Mouse (Mus musculus): ENCODE measurements around the gene Igsf3. TPM values are rescaled to one million over a fixed set of nuclear protein-coding genes. Genes with fewer than 3 reads are reported as not detected.

Gene Igsf3
- polyA plus RNA-seq, 1 experiment from 2014 or later, result 17.3 TPM

- H3K4me3 ChIP-seq (ENCODE audit: low read depth, low read length), result no peak overlapping the region
- H3K9me3 ChIP-seq (ENCODE audit: control insufficient read depth, low read length), result no peaks in the 10 kb centered on the region
- H3K4me1 ChIP-seq (replicated peaks; ENCODE audit: control insufficient read depth, insufficient read depth, low read length), result peaks cover 13% of the 10 kb centered on the region
- peaks cover 12% of the 10 kb centered on the region for H3K36me3 ChIP-seq (ENCODE audit: control insufficient read depth, insufficient read depth, low read length)
- WGBS, result 88% methylated on average over 8 of the region's 8 CpGs
- DNase-seq (ENCODE audit: low spot score) (no peak), ATAC-seq (replicated peaks; ENCODE audit: low FRiP score) (no peak)
- H3K27ac ChIP-seq (ENCODE audit: low read depth, low read length), result no peak overlapping the region
- H3K9ac ChIP-seq (ENCODE audit: low read depth, low read length), result no peak overlapping the region
- H3K4me2 ChIP-seq, result no peak overlapping the region
- H3K27me3 ChIP-seq (replicated peaks; ENCODE audit: control insufficient read depth, insufficient read depth, low read length), result no peaks in the 10 kb centered on the region
Measured at GRCm38 (mm10) chr3:101435672-101436071, 58.8 kb downstream of the Igsf3 start.

GRCm38 (mm10) chr3:101436469-101436868 lies 59.6 kb downstream of the Igsf3 start:
- Histone ChIP-seq H3K36me3 (ENCODE audit: control insufficient read depth, insufficient read depth, low read length) (peaks cover 12% of the 10 kb centered on the region), H3K4me3 (ENCODE audit: low read depth, low read length) (no peak overlapping the region), H3K4me2 (no peak overlapping the region), H3K27me3 (replicated peaks; ENCODE audit: control insufficient read depth, insufficient read depth, low read length) (no peaks in the 10 kb centered on the region), H3K9ac (ENCODE audit: low read depth, low read length) (no peak overlapping the region), H3K27ac (ENCODE audit: low read depth, low read length) (peak overlapping the region; percentile 34; the same call in 1 of the 2 replicates), H3K9me3 (ENCODE audit: control insufficient read depth, low read length) (no peaks in the 10 kb centered on the region), H3K4me1 (replicated peaks; ENCODE audit: control insufficient read depth, insufficient read depth, low read length) (peaks cover 12% of the 10 kb centered on the region)
- peak; percentile 76 for ATAC-seq (replicated peaks; ENCODE audit: low FRiP score)
- WGBS, result 35% methylated on average over 4 of the region's 4 CpGs
- no peak for DNase-seq (ENCODE audit: low spot score)

GRCm38 (mm10) chr3:101437021-101437563 lies 60.2 kb downstream of the Igsf3 start:
- peaks cover 12% of the 10 kb centered on the region for H3K4me1 ChIP-seq (replicated peaks; ENCODE audit: control insufficient read depth, insufficient read depth, low read length)
- peak overlapping the region; percentile 34; the same call in 1 of the 2 replicates for H3K27ac ChIP-seq (ENCODE audit: low read depth, low read length)
- no peak overlapping the region for H3K4me3 ChIP-seq (ENCODE audit: low read depth, low read length)
- H3K9ac ChIP-seq (ENCODE audit: low read depth, low read length), result no peak overlapping the region
- H3K9me3 ChIP-seq (ENCODE audit: control insufficient read depth, low read length), result no peaks in the 10 kb centered on the region
- DNase-seq (ENCODE audit: low spot score) (no peak), ATAC-seq (replicated peaks; ENCODE audit: low FRiP score) (no peak)
- H3K36me3 ChIP-seq (ENCODE audit: control insufficient read depth, insufficient read depth, low read length), result peaks cover 12% of the 10 kb centered on the region
- WGBS, result 78% methylated on average over 12 of the region's 12 CpGs
- H3K27me3 ChIP-seq (replicated peaks; ENCODE audit: control insufficient read depth, insufficient read depth, low read length), result no peaks in the 10 kb centered on the region
- H3K4me2 ChIP-seq, result no peak overlapping the region

- no peak overlapping the region for H3K4me2 ChIP-seq
- DNase-seq (ENCODE audit: low spot score) (no peak), ATAC-seq (replicated peaks; ENCODE audit: low FRiP score) (no peak)
- H3K4me3 ChIP-seq (ENCODE audit: low read depth, low read length), result no peak overlapping the region
- peaks cover 7% of the 10 kb centered on the region; the same call in 1 of the 2 replicates for H3K36me3 ChIP-seq (ENCODE audit: control insufficient read depth, insufficient read depth, low read length)
- no peak overlapping the region for H3K9ac ChIP-seq (ENCODE audit: low read depth, low read length)
- 78% methylated on average over 11 of the region's 11 CpGs for WGBS
- no peaks in the 10 kb centered on the region for H3K27me3 ChIP-seq (replicated peaks; ENCODE audit: control insufficient read depth, insufficient read depth, low read length)
- no peaks in the 10 kb centered on the region for H3K9me3 ChIP-seq (ENCODE audit: control insufficient read depth, low read length)
- H3K27ac ChIP-seq (ENCODE audit: low read depth, low read length), result no peak overlapping the region
- H3K4me1 ChIP-seq (replicated peaks; ENCODE audit: control insufficient read depth, insufficient read depth, low read length), result no peaks in the 10 kb centered on the region
Measured at GRCm38 (mm10) chr3:101443265-101443881, 66.5 kb downstream of the Igsf3 start.

GRCm38 (mm10) chr3:101444437-101444836 lies 67.6 kb downstream of the Igsf3 start:
- H3K9ac ChIP-seq (ENCODE audit: low read depth, low read length), result no peak overlapping the region
- no peak for DNase-seq (ENCODE audit: low spot score)
- H3K27me3 ChIP-seq (replicated peaks; ENCODE audit: control insufficient read depth, insufficient read depth, low read length), result no peaks in the 10 kb centered on the region
- H3K4me1 ChIP-seq (replicated peaks; ENCODE audit: control insufficient read depth, insufficient read depth, low read length), result no peaks in the 10 kb centered on the region
- no peak overlapping the region for H3K4me3 ChIP-seq (ENCODE audit: low read depth, low read length)
- WGBS, result 78% methylated on average over 8 of the region's 8 CpGs
- H3K4me2 ChIP-seq, result no peak overlapping the region
- H3K9me3 ChIP-seq (ENCODE audit: control insufficient read depth, low read length), result no peaks in the 10 kb centered on the region
- peaks cover 7% of the 10 kb centered on the region; the same call in 1 of the 2 replicates for H3K36me3 ChIP-seq (ENCODE audit: control insufficient read depth, insufficient read depth, low read length)
- no peak for ATAC-seq (replicated peaks; ENCODE audit: low FRiP score)
- no peak overlapping the region for H3K27ac ChIP-seq (ENCODE audit: low read depth, low read length)

- Histone ChIP-seq H3K27ac (ENCODE audit: low read depth, low read length) (no peak overlapping the region), H3K9ac (ENCODE audit: low read depth, low read length) (no peak overlapping the region), H3K4me3 (ENCODE audit: low read depth, low read length) (no peak overlapping the region), H3K4me2 (no peak overlapping the region), H3K9me3 (ENCODE audit: control insufficient read depth, low read length) (no peaks in the 10 kb centered on the region), H3K27me3 (replicated peaks; ENCODE audit: control insufficient read depth, insufficient read depth, low read length) (no peaks in the 10 kb centered on the region), H3K4me1 (replicated peaks; ENCODE audit: control insufficient read depth, insufficient read depth, low read length) (no peaks in the 10 kb centered on the region), H3K36me3 (ENCODE audit: control insufficient read depth, insufficient read depth, low read length) (peaks cover 4% of the 10 kb centered on the region; the same call in 1 of the 2 replicates)
- ATAC-seq (replicated peaks; ENCODE audit: low FRiP score) (no peak), DNase-seq (ENCODE audit: low spot score) (no peak)
- 82% methylated on average over 4 of the region's 4 CpGs for WGBS
Measured at GRCm38 (mm10) chr3:101447239-101447638, 70.4 kb downstream of the Igsf3 start.

GRCm38 (mm10) chr3:101448765-101449164 lies 71.9 kb downstream of the Igsf3 start:
- no peaks in the 10 kb centered on the region for H3K9me3 ChIP-seq (ENCODE audit: control insufficient read depth, low read length)
- no peak for DNase-seq (ENCODE audit: low spot score)
- no peak overlapping the region for H3K27ac ChIP-seq (ENCODE audit: low read depth, low read length)
- no peak overlapping the region for H3K4me2 ChIP-seq
- H3K9ac ChIP-seq (ENCODE audit: low read depth, low read length), result no peak overlapping the region
- H3K36me3 ChIP-seq (ENCODE audit: control insufficient read depth, insufficient read depth, low read length), result peaks cover 9% of the 10 kb centered on the region; the same call in 1 of the 2 replicates
- 86% methylated on average over 3 of the region's 3 CpGs for WGBS
- H3K4me3 ChIP-seq (ENCODE audit: low read depth, low read length), result no peak overlapping the region
- H3K27me3 ChIP-seq (replicated peaks; ENCODE audit: control insufficient read depth, insufficient read depth, low read length), result no peaks in the 10 kb centered on the region
- no peaks in the 10 kb centered on the region for H3K4me1 ChIP-seq (replicated peaks; ENCODE audit: control insufficient read depth, insufficient read depth, low read length)
- no peak for ATAC-seq (replicated peaks; ENCODE audit: low FRiP score)

GRCm38 (mm10) chr3:101450811-101451428 lies 74.0 kb downstream of the Igsf3 start:
- no peak for ATAC-seq (replicated peaks; ENCODE audit: low FRiP score)
- no peak overlapping the region for H3K4me2 ChIP-seq

More at GRCm38 (mm10) chr3:101450811-101451428, 74.0 kb downstream of the Igsf3 start:
- no peaks in the 10 kb centered on the region for H3K9me3 ChIP-seq (ENCODE audit: control insufficient read depth, low read length)
- no peak for DNase-seq (ENCODE audit: low spot score)
- H3K27ac ChIP-seq (ENCODE audit: low read depth, low read length), result no peak overlapping the region
- peaks cover 18% of the 10 kb centered on the region for H3K36me3 ChIP-seq (ENCODE audit: control insufficient read depth, insufficient read depth, low read length)
- no peaks in the 10 kb centered on the region for H3K27me3 ChIP-seq (replicated peaks; ENCODE audit: control insufficient read depth, insufficient read depth, low read length)
- H3K4me3 ChIP-seq (ENCODE audit: low read depth, low read length), result no peak overlapping the region
- WGBS, result 89% methylated on average over 31 of the region's 31 CpGs
- no peaks in the 10 kb centered on the region for H3K4me1 ChIP-seq (replicated peaks; ENCODE audit: control insufficient read depth, insufficient read depth, low read length)
- H3K9ac ChIP-seq (ENCODE audit: low read depth, low read length), result no peak overlapping the region
